17 mouse cellular contexts compared by ENCODE assay signal in the genomic region with DNA sequence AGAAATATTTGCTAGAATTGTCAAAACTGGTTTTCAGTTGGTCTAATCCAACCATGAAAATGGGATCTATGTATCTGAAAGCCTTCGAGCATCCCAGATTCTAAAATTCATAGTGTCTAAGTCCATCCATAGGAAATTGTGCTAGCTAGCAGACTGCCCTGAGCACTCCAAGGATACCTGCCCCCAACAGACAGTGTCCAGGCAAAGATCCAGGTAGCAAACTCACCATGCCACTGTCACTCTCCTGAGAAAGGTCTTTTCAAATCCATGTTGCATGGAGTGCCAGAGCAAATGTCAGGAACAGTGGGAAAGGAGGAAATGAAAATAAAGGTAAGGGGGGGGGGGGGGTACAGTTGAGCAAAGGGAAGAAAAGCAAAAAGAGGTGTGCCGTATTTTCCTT. TPM values are rescaled to one million over a fixed set of nuclear protein-coding genes. Genes with fewer than 3 reads are reported as not detected.
"Had no signal": no experiment of that assay in that cellular context is flagged by ENCODE, and none has a peak within 500 bp of the region (broad histone marks: within the 10 kb centered on the region; RNA-seq: fewer than 3 reads in every experiment).

No protein-coding gene starts in this region.

- H3K36me3 ChIP-seq: limb, embryonic 13.5 days; midbrain, embryonic 15.5 days had no signal

- ATAC-seq: lung, postnatal 0 days; midbrain, embryonic 15.5 days had no signal

- H3K9ac ChIP-seq: limb, embryonic 13.5 days; liver, embryonic 14.5 days; midbrain, embryonic 15.5 days had no signal

- H3K27ac ChIP-seq: limb, embryonic 13.5 days; liver, embryonic 14.5 days; midbrain, embryonic 15.5 days had no signal

- H3K4me3 ChIP-seq: limb, embryonic 13.5 days; midbrain, embryonic 15.5 days had no signal

- H3K9me3 ChIP-seq: limb, embryonic 13.5 days; midbrain, embryonic 15.5 days had no signal

- H3K4me2 ChIP-seq: limb, embryonic 13.5 days; midbrain, embryonic 15.5 days had no signal

- H3K4me1 ChIP-seq: limb, embryonic 13.5 days; midbrain, embryonic 15.5 days had no signal

- DNase-seq: kidney, adult 8-10 months; kidney, postnatal 36 days; left cerebral cortex, postnatal 4 days; lung, adult 2 months; lung, postnatal 36 days; right cerebral cortex, postnatal 25 days; thymus, postnatal 36 days had no signal

RNA-seq across cellular contexts. Expression of gene Zic4, which starts 14.6 kb away (rescaled TPM):
- total RNA-seq: liver, adult 2 months; megakaryocyte progenitor cell, adult 5-6 weeks had no signal
- polyA plus RNA-seq: kidney, embryonic 16.5 days; liver, adult 2 months; lung, adult 2 months; lung, postnatal 0 days; small intestine, adult 2 months; stomach, embryonic 16.5 days; thymus, postnatal 0 days had no signal

RNA-seq across cellular contexts. Expression of gene Zic1, which starts 18.0 kb away (rescaled TPM):
- total RNA-seq: liver, adult 2 months; megakaryocyte progenitor cell, adult 5-6 weeks had no signal
- polyA plus RNA-seq: kidney, embryonic 16.5 days; liver, adult 2 months; lung, postnatal 0 days; small intestine, adult 2 months; stomach, embryonic 16.5 days; thymus, postnatal 0 days had no signal
